Mouse (Mus musculus): ENCODE data around the gene Zwint. TPM values are rescaled to one million over a fixed set of nuclear protein-coding genes. Genes with fewer than 3 reads are reported as not detected.

Gene Zwint
- total and polyA plus RNA-seq, 3 experiments, result 173 to 257 (median 248) TPM

- no peak overlapping the region for H3K4me3 ChIP-seq (replicated peaks in 1 of 3; ENCODE audit: low read depth in 2 of 3, low read length in 2 of 3, poor library complexity in 1 of 3)
- H3K36me3 ChIP-seq (replicated peaks in 1 of 2; ENCODE audit: control insufficient read depth in 1 of 2, insufficient read depth in 1 of 2, low read length in 1 of 2), result peaks cover 2 to 15% of the 10 kb centered on the region in 2 experiments
- H3K9ac ChIP-seq (ENCODE audit: insufficient read depth, low read depth), result no peak overlapping the region
- peak; percentile 59 for DNase-seq (ENCODE audit: extremely low read depth)
- in situ Hi-C loops (cut with MboI; ENCODE audit: low pct_ligation_motif_present, low pct_unique_long_range_greater_than_20kb, low sequenced_read_pairs) (no loop called here), dilution Hi-C loops (cut with MboI; ENCODE audit: extremely low pct_ligation_motif_present, extremely low pct_unique_long_range_greater_than_20kb, low sequenced_read_pairs) (no loop called here)
- H3K9me3 ChIP-seq (replicated peaks; ENCODE audit: low read length), result peaks cover 2% of the 10 kb centered on the region
- H3K27me3 ChIP-seq (replicated peaks), result no peaks in the 10 kb centered on the region
- no peak overlapping the region; the same call in 1 of the 2 replicates for H3K4me2 ChIP-seq (ENCODE audit: insufficient read depth, low read depth, poor library complexity, severe bottlenecking)
- TF ChIP-seq TBP (conservative IDR thresholded peaks at IDR 0.05; ENCODE audit: low read depth, low read length) (no peak), IRF4 (IDR thresholded peaks at IDR 0.05; ENCODE audit: low read depth, low read length) (no peak), ZKSCAN1 (IDR thresholded peaks at IDR 0.05; ENCODE audit: borderline replicate concordance, low read depth, low read length) (no peak), POLR2A (IDR thresholded peaks at IDR 0.05; ENCODE audit: low read depth, low read length) (no peak), ELF1 (IDR thresholded peaks at IDR 0.05; ENCODE audit: low read depth, low read length) (no peak), JUN (IDR thresholded peaks at IDR 0.05; ENCODE audit: insufficient read depth, low read depth, low read length) (no peak), NRF1 (IDR thresholded peaks at IDR 0.05; ENCODE audit: low read depth, low read length) (no peak), UBTF (IDR thresholded peaks at IDR 0.05; ENCODE audit: low read depth, low read length) (no peak), ZNF384 (IDR thresholded peaks at IDR 0.05; ENCODE audit: low read depth, low read length) (no peak), CHD2 (IDR thresholded peaks at IDR 0.05; ENCODE audit: low read length) (no peak), ZC3H11A (IDR thresholded peaks at IDR 0.05; ENCODE audit: low read depth, low read length) (no peak), PAX5 (IDR thresholded peaks at IDR 0.05; ENCODE audit: low read length) (no peak), HCFC1 (IDR thresholded peaks at IDR 0.05; ENCODE audit: low read depth, low read length) (no peak), SIN3A (IDR thresholded peaks at IDR 0.05; ENCODE audit: low read length) (no peak), GABPA (IDR thresholded peaks at IDR 0.05; ENCODE audit: insufficient replicate concordance, low read depth, low read length) (no peak), E2F4 (IDR thresholded peaks at IDR 0.05; ENCODE audit: insufficient replicate concordance, low read depth, low read length) (no peak)
- no peaks in the 10 kb centered on the region for H3K79me2 ChIP-seq (replicated peaks; ENCODE audit: control insufficient read depth, extremely low read depth, insufficient read depth, poor library complexity, severe bottlenecking)
- H3K4me1 ChIP-seq (ENCODE audit: control insufficient read depth in 1 of 2, insufficient read depth in 2 of 2), result peaks cover 7 to 17% of the 10 kb centered on the region in 2 experiments; a peak in 2 of 4 replicates
- no peak overlapping the region for H3K27ac ChIP-seq (ENCODE audit: insufficient read depth, low read depth)
These were observed 21.3 kb downstream of the Zwint start for GRCm38 (mm10) chr10:72675971-72676370.

GRCm38 (mm10) chr10:72676550-72676949, 21.9 kb downstream of the Zwint start:
- peaks cover 2% of the 10 kb centered on the region for H3K9me3 ChIP-seq (replicated peaks; ENCODE audit: low read length)
- no peak overlapping the region for H3K4me3 ChIP-seq (replicated peaks in 1 of 3; ENCODE audit: low read depth in 2 of 3, low read length in 2 of 3, poor library complexity in 1 of 3)
- H3K36me3 ChIP-seq (replicated peaks in 1 of 2; ENCODE audit: control insufficient read depth in 1 of 2, insufficient read depth in 1 of 2, low read length in 1 of 2), result peaks cover 2 to 12% of the 10 kb centered on the region in 2 experiments
- no peak overlapping the region for H3K9ac ChIP-seq (ENCODE audit: insufficient read depth, low read depth)
- no peak overlapping the region for H3K4me2 ChIP-seq (ENCODE audit: insufficient read depth, low read depth, poor library complexity, severe bottlenecking)
- TF ChIP-seq ZMIZ1 (IDR thresholded peaks at IDR 0.05; ENCODE audit: low read depth, low read length) (peak; percentile 70; the same call in 1 of the 2 replicates), POLR2A (IDR thresholded peaks at IDR 0.05; ENCODE audit: low read depth, low read length) (0 out of 2 replicates have a peak, but pooled peaks have one; percentile 13), HCFC1 (IDR thresholded peaks at IDR 0.05; ENCODE audit: low read depth, low read length) (no peak), TBP (conservative IDR thresholded peaks at IDR 0.05; ENCODE audit: low read depth, low read length) (0 out of 2 replicates have a peak, but pooled peaks have one; percentile 44)
- dilution Hi-C loops (cut with MboI; ENCODE audit: extremely low pct_ligation_motif_present, extremely low pct_unique_long_range_greater_than_20kb, low sequenced_read_pairs), result no loop called here
- H3K27ac ChIP-seq (ENCODE audit: insufficient read depth, low read depth), result no peak overlapping the region
- no peaks in the 10 kb centered on the region for H3K79me2 ChIP-seq (replicated peaks; ENCODE audit: control insufficient read depth, extremely low read depth, insufficient read depth, poor library complexity, severe bottlenecking)
- peaks cover 7 to 17% of the 10 kb centered on the region in 2 experiments; a peak in 2 of 4 replicates for H3K4me1 ChIP-seq (ENCODE audit: control insufficient read depth in 1 of 2, insufficient read depth in 2 of 2)
- H3K27me3 ChIP-seq (replicated peaks), result no peaks in the 10 kb centered on the region
- in situ Hi-C loops (cut with MboI; ENCODE audit: low pct_ligation_motif_present, low pct_unique_long_range_greater_than_20kb, low sequenced_read_pairs), result no loop called here
- peak; percentile 52 for DNase-seq (ENCODE audit: extremely low read depth)

All from CH12.LX (cell line).